Mouse (Mus musculus) subcutaneous adipose tissue, adult 2 months (tissue): Measurements from ENCODE around the gene Tmem86a. TPM values are rescaled to one million over a fixed set of nuclear protein-coding genes. Genes with fewer than 3 reads are reported as not detected.

ENCODE experiments used
- polyA plus RNA-seq: library from polyadenylated mRNA; depleted of rRNA; stranded (reverse); fragments of >200 nt; gene quantifications from 2 replicates; pipeline ENCODE4 v1.2.3, GENCODE M21; 2012; ENCODE audit warnings: low replicate concordance; rRNA removed

Gene Tmem86a
- 50.1 and 76.4 TPM in 2 replicates for polyA plus RNA-seq

DNA sequence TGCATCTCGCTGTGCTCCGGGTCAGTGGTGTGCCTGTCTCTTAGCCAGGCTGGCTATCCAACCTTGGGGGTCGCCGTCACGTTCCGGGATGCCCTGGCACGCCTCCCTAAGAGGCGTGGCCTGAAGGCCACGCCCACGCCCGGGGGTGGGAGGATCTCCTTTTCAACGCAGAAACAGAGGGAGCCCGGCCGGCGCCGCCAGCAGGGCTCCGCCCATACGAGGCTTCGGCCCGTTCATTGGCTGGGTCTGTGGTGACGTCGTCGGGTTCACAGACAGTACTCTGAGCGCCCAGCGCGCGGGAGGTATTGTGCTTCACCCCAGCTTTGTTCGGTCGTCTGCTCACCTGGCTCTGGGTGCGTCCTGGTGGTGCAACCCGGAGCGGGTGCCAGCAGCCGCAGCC is at the start of gene Tmem86a:
Gene Tmem86a (plus strand): TSS at position 236 of the 400 bp plus-strand sequence.

DNA sequence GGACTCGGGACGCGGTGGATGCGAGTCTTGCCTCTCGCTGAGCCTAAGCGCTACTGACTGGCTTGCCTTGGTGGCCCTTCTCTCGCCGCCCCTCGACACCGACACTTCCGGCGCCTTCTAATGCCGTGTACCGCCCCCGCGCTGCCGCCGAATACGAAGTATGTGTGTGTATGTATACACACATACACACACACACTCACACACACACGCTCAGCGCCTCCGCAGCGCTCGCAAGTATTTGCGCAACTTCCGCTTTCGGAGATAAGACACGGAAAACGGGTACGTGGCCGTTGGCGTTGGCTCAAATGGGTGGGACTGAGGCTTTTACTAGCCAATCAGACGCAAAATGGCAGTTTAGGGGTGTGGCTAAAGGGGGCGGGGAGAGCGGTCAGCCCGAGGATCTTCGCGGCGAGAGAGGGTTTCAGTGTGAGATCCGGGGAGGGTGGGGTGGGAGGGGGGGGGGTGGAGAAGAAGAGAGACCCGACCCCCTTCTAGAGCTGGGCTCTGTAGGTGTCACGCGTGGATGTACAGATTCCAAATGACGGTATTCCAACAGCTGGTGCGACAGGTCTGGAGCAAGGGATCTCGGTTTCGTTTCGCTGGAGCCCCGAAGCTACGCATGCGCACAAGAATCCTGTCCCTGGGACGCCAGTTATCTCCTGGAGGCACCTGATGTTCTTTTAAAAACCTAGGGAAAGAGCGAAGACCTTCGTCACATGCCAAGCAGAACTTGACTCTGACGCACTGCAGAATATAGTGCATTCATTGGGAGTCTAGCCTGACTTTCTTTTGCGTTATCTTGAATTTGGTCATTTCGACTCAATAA is 42.0 kb upstream of the Tmem86a start, which contains the start of gene Spty2d1:
Gene Spty2d1 (minus strand): TSS at position 244 of the 826 bp plus-strand sequence.

Other genes starting within 250 kb of the Tmem86a start
- gene Ldha, start 209.1 kb upstream of the Tmem86a start, polyA plus RNA-seq: 992 and 1,501 TPM in 2 replicates
- not detected in 2 replicates for gene Ldhc, start 189.4 kb upstream of the Tmem86a start, polyA plus RNA-seq
- gene Tsg101, start 130.6 kb upstream of the Tmem86a start, polyA plus RNA-seq: 84.0 and 109 TPM in 2 replicates
- 6.0 TPM in 2 replicates for gene Uevld, start 92.1 kb upstream of the Tmem86a start, polyA plus RNA-seq
- gene Gm9999, start 67.0 kb upstream of the Tmem86a start, polyA plus RNA-seq: not detected in 2 replicates
- 4.2 and 9.4 TPM in 2 replicates for gene Spty2d1, start 42.2 kb upstream of the Tmem86a start, polyA plus RNA-seq
- 0.57 and 28.5 TPM in 2 replicates for gene Ptpn5, start 83.1 kb downstream of the Tmem86a start, polyA plus RNA-seq
- not detected in 2 replicates for gene Mrgpra6, start 154.3 kb downstream of the Tmem86a start, polyA plus RNA-seq
- gene Mrgpra9, start 202.2 kb downstream of the Tmem86a start, polyA plus RNA-seq: not detected in 2 replicates